Mouse (Mus musculus): Measurements from ENCODE around the gene Recql5. TPM values are rescaled to one million over a fixed set of nuclear protein-coding genes. Genes with fewer than 3 reads are reported as not detected.

Gene Recql5
- total RNA-seq, 4 experiments from 2014 or later, result 23.5 to 33.0 (median 25.2) TPM

- peak in 1 of 2 experiments; percentile 59 for DNase-seq (ENCODE audit: low spot score in 2 of 2)
These were observed 6.5 kb upstream of the Recql5 start for GRCm38 (mm10) chr11:115939690-115940329.

- no peak for DNase-seq (ENCODE audit: low spot score in 2 of 2)
These were observed 452 bp upstream of the Recql5 start for GRCm38 (mm10) chr11:115933747-115934110.

GRCm38 (mm10) chr11:115931235-115931634, 2.0 kb downstream of the Recql5 start:
- no peak for DNase-seq (ENCODE audit: low spot score in 2 of 2)

GRCm38 (mm10) chr11:115929818-115930217, 3.5 kb downstream of the Recql5 start:
- DNase-seq (ENCODE audit: low spot score in 2 of 2), result no peak

- DNase-seq (ENCODE audit: low spot score in 2 of 2), result no peak
These were observed 4.2 kb downstream of the Recql5 start for GRCm38 (mm10) chr11:115929031-115929430.

- DNase-seq (ENCODE audit: low spot score in 2 of 2), result no peak
These were observed 11.3 kb downstream of the Recql5 start for GRCm38 (mm10) chr11:115921986-115922385.

GRCm38 (mm10) chr11:115920110-115920818, 13.0 kb downstream of the Recql5 start:
- no peak for DNase-seq (ENCODE audit: low spot score in 2 of 2)

GRCm38 (mm10) chr11:115919073-115919472, 14.2 kb downstream of the Recql5 start:
- DNase-seq (ENCODE audit: low spot score in 2 of 2), result no peak

- DNase-seq (ENCODE audit: low spot score in 2 of 2), result no peak
These were observed 14.6 kb downstream of the Recql5 start for GRCm38 (mm10) chr11:115918637-115919036.

- DNase-seq (ENCODE audit: low spot score in 2 of 2), result no peak
These were observed 16.7 kb downstream of the Recql5 start for GRCm38 (mm10) chr11:115916579-115916978.

GRCm38 (mm10) chr11:115911632-115912376, 21.5 kb downstream of the Recql5 start, which contains the start of gene Smim6:
Gene Smim6, plus strand, starts transcription at chr11:115912017.
- no peak for DNase-seq (ENCODE audit: low spot score in 2 of 2)

- no peak for DNase-seq (ENCODE audit: low spot score in 2 of 2)
These were observed 22.1 kb downstream of the Recql5 start for GRCm38 (mm10) chr11:115911134-115911561.

GRCm38 (mm10) chr11:115906521-115906920, 26.8 kb downstream of the Recql5 start:
- no peak for DNase-seq (ENCODE audit: low spot score in 2 of 2)

GRCm38 (mm10) chr11:115906116-115906515, 27.2 kb downstream of the Recql5 start:
- no peak for DNase-seq (ENCODE audit: low spot score in 2 of 2)

GRCm38 (mm10) chr11:115904956-115905790, 28.1 kb downstream of the Recql5 start:
- no peak for DNase-seq (ENCODE audit: low spot score in 2 of 2)

- no peak for DNase-seq (ENCODE audit: low spot score in 2 of 2)
These were observed 28.9 kb downstream of the Recql5 start for GRCm38 (mm10) chr11:115904231-115904955.

GRCm38 (mm10) chr11:115903384-115904230, 29.7 kb downstream of the Recql5 start:
- DNase-seq (ENCODE audit: low spot score in 2 of 2), result no peak

- no peak for DNase-seq (ENCODE audit: low spot score in 2 of 2)
These were observed 30.4 kb downstream of the Recql5 start for GRCm38 (mm10) chr11:115902831-115903230.

- DNase-seq (ENCODE audit: low spot score in 2 of 2), result no peak
These were observed 31.1 kb downstream of the Recql5 start for GRCm38 (mm10) chr11:115902177-115902576.
